Mouse (Mus musculus) heart, postnatal 4 days (tissue): ENCODE measurements around the gene Acyp1. TPM values are rescaled to one million over a fixed set of nuclear protein-coding genes. Genes with fewer than 3 reads are reported as not detected.
A peak's percentile ranks its signal among the peaks of the same experiment; 100 is the strongest.
"Not testable (repeated sequence)": the region's sequence is repeated elsewhere in the genome, so short reads cannot be mapped to it uniquely, and the experiment has no call there.

Experiments
- DNase-seq: peaks from one replicate; pipeline ENCODE4 v3.0.0; 2021
- total RNA-seq, 2 experiments: library from RNA; stranded (reverse); gene quantifications; 2 replicates each; pipeline ENCODE4 v1.2.3; 2021

Gene Acyp1
- total RNA-seq, 2 experiments from 2014 or later = 20.9 to 24.0 TPM

GRCm38 (mm10) chr12:85281756-85282155 lies 6.5 kb downstream of the Acyp1 start:
- not testable (repeated sequence) for DNase-seq

- no peak for DNase-seq
Observed at GRCm38 (mm10) chr12:85280845-85281651, 7.2 kb downstream of the Acyp1 start.

- peak; percentile 99 for DNase-seq
Observed at GRCm38 (mm10) chr12:85280105-85280844, 8.0 kb downstream of the Acyp1 start.

- DNase-seq = no peak
Observed at GRCm38 (mm10) chr12:85279396-85280080, 8.7 kb downstream of the Acyp1 start.

GRCm38 (mm10) chr12:85278919-85279318 lies 9.3 kb downstream of the Acyp1 start:
- DNase-seq = no peak

- DNase-seq = no peak
Observed at GRCm38 (mm10) chr12:85276273-85276672, 12.0 kb downstream of the Acyp1 start.

- DNase-seq = peak; percentile 33
Observed at GRCm38 (mm10) chr12:85273508-85273907, 14.7 kb downstream of the Acyp1 start.

GRCm38 (mm10) chr12:85271843-85272206 lies 16.4 kb downstream of the Acyp1 start:
- no peak for DNase-seq

GRCm38 (mm10) chr12:85271132-85271842 lies 17.0 kb downstream of the Acyp1 start:
- DNase-seq = no peak

GRCm38 (mm10) chr12:85270319-85270718 lies 17.9 kb downstream of the Acyp1 start, which contains the start of gene Mlh3:
TSS of gene Mlh3 (minus strand) at chr12:85270599.
- peak; percentile 84 for DNase-seq

GRCm38 (mm10) chr12:85269821-85270220 lies 18.4 kb downstream of the Acyp1 start:
- DNase-seq = no peak

- no peak for DNase-seq
Observed at GRCm38 (mm10) chr12:85266248-85266647, 22.0 kb downstream of the Acyp1 start.

GRCm38 (mm10) chr12:85264940-85265339 lies 23.3 kb downstream of the Acyp1 start:
- DNase-seq = no peak

- DNase-seq = peak; percentile 42
Observed at GRCm38 (mm10) chr12:85264531-85264930, 23.7 kb downstream of the Acyp1 start.

GRCm38 (mm10) chr12:85263190-85263589 lies 25.0 kb downstream of the Acyp1 start:
- DNase-seq = no peak

- DNase-seq = peak; percentile 20
Observed at GRCm38 (mm10) chr12:85262489-85262888, 25.7 kb downstream of the Acyp1 start.

GRCm38 (mm10) chr12:85257008-85257639 lies 31.1 kb downstream of the Acyp1 start:
- no peak for DNase-seq

- peak; percentile 13 for DNase-seq
Observed at GRCm38 (mm10) chr12:85256074-85256751, 32.0 kb downstream of the Acyp1 start.

- DNase-seq = no peak
Observed at GRCm38 (mm10) chr12:85252083-85252482, 36.2 kb downstream of the Acyp1 start.

- DNase-seq = no peak
Observed at GRCm38 (mm10) chr12:85237553-85237952, 50.7 kb downstream of the Acyp1 start.
